Mouse (Mus musculus) forelimb bud, embryonic 11.5 days (tissue): Measurements from ENCODE around the gene Gna15.

Experiments used
- DNase-seq: peaks from one replicate; pipeline ENCODE4 v3.0.0-alpha.2; 2012; ENCODE audit warnings: low read depth, low spot score

Gene Gna15

GRCm38 (mm10) chr10:81523570-81523969 is 455 bp downstream of the Gna15 start:
- DNase-seq: no peak

GRCm38 (mm10) chr10:81523142-81523541 is 883 bp downstream of the Gna15 start:
- no peak for DNase-seq

DNA sequence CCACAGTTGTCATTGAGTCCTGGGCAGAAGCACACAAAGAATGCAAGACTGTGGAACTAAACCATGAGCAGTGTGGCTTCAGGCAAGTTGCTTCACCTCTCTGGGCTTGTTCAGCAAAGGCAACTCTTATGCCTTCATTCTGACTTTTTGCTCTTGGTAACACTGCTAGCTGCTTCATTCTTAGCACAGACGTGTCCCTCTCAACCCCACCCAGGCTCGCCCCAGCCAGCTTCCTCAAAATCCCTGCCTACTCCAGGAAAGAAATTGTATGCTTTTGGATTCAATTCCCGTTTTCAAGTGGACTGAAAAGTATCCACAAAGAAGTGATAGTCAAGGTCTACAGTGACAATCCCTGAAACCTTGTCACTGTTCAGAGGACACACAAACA is 4.1 kb downstream of the Gna15 start:
- no peak for DNase-seq

DNA sequence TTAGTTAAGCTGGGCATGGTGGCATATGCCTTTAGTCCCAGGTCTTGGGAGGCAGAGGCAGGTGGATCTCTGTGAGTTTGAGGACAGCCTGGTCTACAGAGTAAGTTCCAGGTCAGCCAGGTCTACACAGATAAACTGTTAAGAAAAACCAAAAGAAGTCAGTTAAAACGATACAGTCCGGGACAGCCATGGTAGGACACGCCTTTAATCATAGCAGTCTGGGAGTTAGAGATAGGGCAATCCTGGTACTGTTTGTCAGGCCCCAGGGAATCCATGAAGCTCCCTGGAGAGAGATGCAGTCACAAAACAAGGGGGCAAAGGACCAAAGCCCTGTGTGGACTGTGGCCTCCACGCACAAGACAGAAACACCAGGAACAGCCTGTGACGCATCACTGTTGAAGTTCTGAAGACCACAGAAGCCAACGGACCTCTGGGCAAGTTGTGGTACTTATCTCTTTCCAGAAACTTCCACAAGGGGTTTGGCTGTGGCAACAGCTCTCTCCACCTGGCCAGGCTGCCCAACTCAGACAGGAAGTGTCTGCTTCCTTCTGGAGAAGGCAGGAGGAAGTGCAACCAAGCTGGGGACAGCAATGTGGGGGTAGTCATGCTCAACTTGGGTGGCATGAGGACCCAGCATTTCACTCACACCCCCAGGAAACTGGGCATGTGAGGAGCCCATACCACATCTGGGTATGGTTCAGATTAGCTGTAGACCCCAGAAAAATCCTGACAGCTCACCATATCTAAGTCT is 4.6 kb downstream of the Gna15 start:
- DNase-seq: no peak

- DNase-seq: peak; percentile 63
Observed at GRCm38 (mm10) chr10:81518546-81518945, 5.5 kb downstream of the Gna15 start.

DNA sequence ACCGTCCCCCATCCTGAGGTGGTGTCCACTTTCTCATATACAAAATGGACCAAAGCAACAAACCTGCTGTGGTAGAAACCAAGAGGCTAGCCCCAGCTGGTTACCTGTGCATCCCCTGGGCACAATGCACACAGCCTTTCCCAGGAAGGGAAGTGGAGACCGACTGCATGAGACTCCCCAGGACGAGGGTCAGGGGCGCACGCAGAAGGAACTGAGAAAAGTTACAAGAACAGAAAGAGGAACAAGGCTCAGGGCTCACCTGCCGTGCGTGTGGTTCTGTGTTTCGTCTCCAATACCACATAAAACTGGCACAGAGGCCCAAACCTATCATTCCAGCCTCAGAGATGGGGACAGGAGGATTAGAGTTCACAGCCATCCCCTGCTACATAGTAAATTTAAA is 6.8 kb downstream of the Gna15 start:
- no peak for DNase-seq

DNA sequence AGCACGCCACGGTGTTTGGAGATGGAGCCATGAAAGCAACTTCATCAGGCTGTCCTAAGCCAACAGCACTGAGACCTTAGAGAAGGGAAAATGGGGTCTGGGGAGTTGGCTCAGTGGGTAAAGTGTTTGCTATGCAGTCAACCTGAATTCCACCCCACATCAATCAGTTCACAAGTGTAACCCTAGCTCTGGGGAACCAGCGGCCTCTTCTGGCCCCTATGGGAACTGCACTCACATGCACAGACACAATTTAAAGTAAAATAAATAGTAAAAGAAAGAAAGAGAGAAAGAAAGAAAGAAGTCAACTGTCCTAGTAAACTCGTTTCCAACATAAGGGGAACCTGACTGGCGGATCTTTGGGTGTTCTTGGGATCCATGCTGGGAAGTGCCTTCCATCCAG is 10.2 kb downstream of the Gna15 start:
- DNase-seq: no peak

DNA sequence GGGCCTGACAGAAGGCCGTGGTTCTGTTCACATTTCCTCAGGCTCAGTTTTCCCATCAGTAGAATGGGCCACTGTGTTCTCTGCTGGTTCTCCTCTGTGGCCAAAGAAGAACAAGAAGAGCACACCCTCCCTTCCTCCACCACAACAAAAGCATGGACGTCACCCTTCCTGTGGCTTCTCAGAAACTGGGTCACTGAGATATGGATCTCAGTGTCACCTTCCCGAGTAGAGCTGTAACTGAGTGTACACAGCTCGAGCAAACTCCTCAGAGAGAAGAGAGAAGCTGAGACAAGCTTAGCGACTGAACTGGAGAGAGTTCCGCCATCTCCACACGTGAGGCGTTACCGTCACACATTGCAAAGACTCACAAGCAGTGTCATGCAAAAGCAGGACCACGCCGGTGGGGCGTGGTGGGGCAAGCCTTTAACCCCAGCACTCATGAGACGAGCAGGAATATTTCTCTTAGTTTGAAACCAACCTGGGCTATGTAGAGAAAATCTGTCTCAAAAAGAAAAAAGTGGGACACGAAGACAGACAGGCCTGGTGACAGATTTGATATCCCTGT is 13.7 kb downstream of the Gna15 start:
- DNase-seq: no peak

GRCm38 (mm10) chr10:81507691-81508489 is 16.1 kb downstream of the Gna15 start:
- DNase-seq: no peak

DNA sequence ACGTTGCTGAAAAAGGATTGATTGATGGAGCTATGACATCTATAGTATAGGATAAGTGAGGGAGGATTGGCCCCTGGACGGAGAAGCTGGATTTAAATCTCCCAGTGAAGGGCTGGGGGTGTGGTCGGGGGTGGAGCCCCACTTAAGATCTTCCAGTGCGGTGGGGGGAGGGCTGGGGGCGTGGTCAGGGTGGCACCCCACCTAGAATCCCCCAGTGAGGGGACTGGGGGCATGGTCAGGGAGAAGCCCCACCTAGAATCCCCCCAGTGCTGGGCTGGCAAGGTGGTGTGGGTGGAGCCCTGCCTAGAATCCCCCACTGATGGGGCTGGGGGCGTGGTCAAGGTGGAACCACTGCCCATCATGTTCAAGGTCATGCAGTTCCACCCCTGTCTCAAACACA is 16.9 kb downstream of the Gna15 start:
- no peak for DNase-seq

- no peak for DNase-seq
Observed at GRCm38 (mm10) chr10:81505016-81505664, 18.9 kb downstream of the Gna15 start.

DNA sequence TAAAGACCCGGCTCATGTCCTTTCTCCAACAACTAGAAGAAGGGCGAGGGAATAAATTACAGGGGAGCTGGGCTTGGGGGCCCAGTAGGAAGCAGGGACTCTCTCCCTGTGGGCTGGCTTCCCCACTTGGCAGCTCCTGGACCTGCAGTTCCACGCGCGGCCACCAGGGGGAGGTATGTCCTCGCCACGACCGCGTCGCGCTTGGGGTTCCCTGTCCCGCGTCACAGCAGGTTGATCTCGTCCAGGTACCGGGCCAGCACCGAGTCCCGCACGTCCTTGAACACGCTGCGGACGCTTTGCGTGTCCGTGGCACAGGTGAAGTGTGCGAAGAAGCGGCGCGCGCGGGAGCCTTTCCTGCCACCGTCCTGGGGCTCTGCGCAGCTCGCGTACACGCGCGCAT is 21.4 kb downstream of the Gna15 start:
- DNase-seq: peak; percentile 68

GRCm38 (mm10) chr10:81501863-81502262 is 22.2 kb downstream of the Gna15 start:
- no peak for DNase-seq

GRCm38 (mm10) chr10:81500032-81500431 is 24.0 kb downstream of the Gna15 start, which contains the start of gene S1pr4:
TSS of gene S1pr4 (minus strand) at chr10:81500132.
- DNase-seq: no peak

GRCm38 (mm10) chr10:81499250-81499901 is 24.6 kb downstream of the Gna15 start:
- no peak for DNase-seq

DNA sequence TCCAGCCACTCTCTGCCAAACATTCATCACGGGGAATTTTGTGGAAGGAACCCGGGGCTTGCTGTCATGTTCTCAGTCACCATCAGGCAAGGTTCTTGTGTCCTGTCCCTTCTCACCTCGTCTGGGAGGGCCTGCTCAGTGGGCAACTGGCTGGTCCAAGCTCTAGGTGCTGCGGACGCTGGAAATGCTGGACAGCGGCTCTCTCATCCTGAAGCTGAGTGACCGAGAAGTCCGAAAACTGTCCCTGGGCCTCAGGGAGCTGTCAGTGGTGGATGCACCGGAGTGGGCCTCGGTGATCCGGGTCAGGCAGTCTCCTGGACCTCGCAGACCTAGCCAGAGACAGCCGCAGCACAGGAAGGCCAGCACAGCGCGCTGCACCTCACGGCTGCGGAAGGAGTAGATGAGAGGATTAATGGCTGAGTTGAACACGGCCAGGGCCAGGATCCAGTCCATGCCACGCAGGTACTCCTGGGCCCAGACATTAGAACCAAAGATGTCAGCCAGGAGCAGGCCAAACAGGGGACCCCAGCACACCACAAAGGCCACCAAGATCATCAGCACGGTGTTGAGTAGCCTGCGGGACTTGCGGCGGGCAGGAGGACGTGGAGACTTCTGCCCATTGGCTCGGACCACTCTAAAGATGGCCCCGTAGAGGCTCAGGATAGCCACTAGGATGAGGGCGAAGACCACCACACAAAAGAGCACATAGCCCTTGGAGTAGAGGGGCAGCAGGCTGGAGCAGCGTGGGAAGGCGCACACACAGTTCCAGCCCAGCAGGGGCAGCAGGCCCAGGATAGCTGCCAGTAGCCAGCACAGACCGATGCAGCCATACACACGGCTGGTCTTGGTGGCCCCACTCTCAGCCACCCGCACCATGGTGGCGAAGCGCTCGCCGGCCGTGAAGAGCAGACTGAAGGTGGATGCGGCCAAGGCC is 25.4 kb downstream of the Gna15 start:
- no peak for DNase-seq

DNA sequence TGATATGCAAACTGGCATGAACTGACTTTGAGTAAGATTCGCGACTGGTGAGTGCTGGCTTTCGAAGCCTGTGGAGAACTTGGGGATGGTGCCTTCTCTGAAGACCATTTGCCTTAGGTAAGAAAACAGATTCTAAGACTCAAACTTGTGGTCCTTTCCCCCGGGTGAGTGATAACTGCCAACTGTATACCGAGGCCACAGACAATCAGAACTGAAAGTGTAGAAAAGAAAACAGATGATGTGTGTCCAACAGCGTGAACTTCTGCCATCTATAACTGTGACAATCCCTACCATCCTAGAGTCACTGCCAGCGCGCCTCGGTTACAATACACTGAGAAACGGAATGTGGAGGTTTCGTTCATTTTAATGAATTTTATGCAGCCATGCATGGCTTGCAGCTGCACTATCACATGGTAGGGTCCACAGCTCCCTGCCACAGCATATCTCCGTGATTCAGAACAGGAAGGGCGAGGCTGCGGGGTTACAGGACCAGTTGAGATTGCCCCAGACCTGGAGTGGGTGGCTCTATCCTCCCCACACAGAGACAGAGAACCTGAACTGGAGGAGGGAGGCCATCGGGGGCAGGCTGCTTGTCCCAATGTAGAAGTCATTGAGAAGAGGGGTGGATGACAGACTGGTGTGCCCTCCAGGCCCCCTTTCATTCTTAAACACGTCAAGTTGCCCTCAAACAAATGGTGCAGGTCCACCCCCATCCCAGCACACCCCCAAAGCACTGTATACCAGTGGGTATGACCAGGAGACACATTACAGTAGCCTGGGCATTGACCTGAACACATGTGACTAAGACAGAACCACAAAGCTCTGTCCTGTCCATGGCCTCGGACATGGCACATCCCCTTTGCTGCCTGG is 26.4 kb downstream of the Gna15 start:
- DNase-seq: no peak

- no peak for DNase-seq
Observed at GRCm38 (mm10) chr10:81496969-81497368, 27.1 kb downstream of the Gna15 start.

GRCm38 (mm10) chr10:81496264-81496901 is 27.6 kb downstream of the Gna15 start, which contains the start of gene Ncln:
TSS of gene Ncln (minus strand) at chr10:81496392.
- DNase-seq: peak; percentile 99
